Mouse (Mus musculus) adrenal gland, postnatal 10 days (tissue): ENCODE measurements around the gene Slc11a1. TPM values are rescaled to one million over a fixed set of nuclear protein-coding genes. Genes with fewer than 3 reads are reported as not detected.

Experiments
- DNase-seq: peaks from one replicate; pipeline ENCODE4 v3.0.0; 2021; ENCODE audit warnings: mixed read lengths
- total RNA-seq, 2 experiments: library from RNA; stranded (reverse); gene quantifications; 2 replicates each; pipeline ENCODE4 v1.2.3; 2021

Gene Slc11a1
- total RNA-seq, 2 experiments from 2014 or later: 8.2 to 8.9 TPM

DNA sequence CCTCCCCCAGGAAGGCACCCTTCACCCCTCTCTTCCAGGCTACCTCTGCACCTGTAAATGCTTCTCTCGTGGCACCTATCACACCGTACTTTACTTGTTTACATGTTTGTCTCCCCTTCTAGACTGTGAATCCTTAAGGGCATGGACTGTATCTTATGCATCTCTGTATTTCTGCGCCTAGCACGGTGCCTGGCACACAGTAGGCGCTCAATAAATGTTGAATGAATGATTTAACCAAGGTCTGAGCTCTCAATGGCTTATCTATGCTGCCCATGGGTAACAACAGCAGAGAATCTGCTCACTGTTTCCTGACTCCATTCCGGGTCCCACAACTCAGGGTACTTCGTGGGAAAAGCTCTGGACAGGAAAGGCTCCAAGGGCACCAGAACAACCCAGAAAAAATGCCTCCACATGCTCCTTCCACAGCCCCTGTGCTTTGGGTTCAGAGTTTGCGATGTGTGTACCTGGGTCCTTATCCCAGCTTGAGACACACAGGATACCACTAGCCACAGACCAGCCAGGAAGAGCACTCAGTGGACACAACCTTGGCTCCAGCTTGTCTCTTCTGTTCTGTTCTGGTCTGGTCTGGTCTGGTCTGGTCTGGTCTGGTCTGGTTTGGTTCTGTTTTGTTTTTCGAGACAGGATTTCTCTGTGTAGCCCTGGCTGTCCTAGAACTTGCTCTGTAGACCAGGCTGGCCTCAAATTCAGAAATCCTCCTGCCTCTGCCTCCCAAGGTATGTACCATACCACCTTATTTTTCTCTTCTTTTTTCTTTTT is 21.4 kb upstream of the Slc11a1 start:
- DNase-seq: no peak

DNA sequence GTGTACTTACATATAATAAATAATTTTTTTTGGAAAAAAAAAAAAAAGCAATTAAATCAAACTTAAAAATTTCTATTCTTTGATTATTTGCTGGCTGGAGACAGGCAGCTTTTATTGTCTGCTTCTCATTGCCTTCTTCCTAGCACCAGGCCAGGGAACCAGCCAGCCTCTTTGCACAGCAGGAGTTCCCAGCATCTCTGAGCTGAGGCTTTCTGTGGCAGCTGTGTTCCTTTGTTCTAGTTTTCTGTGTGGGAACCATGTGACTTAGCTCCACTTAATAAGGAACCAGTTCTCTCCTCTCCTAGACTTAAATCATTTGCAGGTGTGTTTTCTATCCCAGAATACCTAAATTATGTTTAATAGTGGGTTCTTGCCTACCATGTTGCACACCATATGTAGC is 17.5 kb upstream of the Slc11a1 start:
- DNase-seq: no peak

DNA sequence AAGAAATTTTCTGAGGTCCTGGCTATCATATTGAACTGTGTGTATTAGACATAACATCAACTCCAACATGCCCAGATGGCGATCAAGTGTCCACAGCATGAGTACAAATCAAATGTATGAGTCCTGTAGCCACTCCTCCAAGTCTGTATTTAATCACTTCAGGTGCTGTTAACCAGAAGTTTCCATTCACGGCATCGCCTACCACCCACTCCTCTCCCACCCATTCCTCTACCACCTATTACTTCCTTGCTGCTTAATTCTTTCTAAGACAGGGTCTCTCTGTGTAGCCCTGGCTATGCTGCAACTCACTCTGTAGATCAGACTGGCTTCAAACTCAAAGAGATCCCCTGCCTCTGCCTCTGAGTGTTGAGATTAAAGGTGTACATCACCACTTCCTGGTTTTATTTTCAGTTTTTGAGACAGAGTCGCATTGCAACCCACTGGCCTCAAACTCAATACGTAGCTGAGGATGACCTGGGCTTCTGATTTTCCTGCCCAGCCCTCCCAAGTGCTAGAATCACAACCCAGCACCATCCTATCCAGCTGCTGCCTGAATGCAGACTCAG is 15.0 kb upstream of the Slc11a1 start:
- no peak for DNase-seq

DNA sequence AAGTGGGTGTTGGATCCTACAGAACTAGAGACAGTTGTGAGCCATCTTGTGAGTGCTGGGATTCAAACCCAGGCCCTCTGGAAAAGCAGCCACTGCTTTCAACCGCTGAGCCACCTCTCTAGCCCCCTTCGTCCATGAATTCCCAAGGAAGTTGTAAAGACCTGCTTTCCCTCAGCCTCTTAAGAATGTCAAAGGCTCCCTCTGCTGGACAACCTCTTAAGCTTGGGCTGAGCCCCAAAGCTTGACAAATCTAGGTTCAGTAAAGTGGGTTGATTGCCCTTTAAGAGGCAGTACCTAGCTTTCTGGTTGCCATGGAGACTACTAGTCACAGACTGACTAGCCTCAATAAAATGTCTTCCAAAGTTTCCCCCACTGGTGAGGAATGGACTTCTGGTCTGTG is 13.2 kb upstream of the Slc11a1 start, which contains the start of gene Catip:
Catip (plus strand) TSS at position 297 of the 400 bp plus-strand sequence.
- peak; percentile 84 for DNase-seq

DNA sequence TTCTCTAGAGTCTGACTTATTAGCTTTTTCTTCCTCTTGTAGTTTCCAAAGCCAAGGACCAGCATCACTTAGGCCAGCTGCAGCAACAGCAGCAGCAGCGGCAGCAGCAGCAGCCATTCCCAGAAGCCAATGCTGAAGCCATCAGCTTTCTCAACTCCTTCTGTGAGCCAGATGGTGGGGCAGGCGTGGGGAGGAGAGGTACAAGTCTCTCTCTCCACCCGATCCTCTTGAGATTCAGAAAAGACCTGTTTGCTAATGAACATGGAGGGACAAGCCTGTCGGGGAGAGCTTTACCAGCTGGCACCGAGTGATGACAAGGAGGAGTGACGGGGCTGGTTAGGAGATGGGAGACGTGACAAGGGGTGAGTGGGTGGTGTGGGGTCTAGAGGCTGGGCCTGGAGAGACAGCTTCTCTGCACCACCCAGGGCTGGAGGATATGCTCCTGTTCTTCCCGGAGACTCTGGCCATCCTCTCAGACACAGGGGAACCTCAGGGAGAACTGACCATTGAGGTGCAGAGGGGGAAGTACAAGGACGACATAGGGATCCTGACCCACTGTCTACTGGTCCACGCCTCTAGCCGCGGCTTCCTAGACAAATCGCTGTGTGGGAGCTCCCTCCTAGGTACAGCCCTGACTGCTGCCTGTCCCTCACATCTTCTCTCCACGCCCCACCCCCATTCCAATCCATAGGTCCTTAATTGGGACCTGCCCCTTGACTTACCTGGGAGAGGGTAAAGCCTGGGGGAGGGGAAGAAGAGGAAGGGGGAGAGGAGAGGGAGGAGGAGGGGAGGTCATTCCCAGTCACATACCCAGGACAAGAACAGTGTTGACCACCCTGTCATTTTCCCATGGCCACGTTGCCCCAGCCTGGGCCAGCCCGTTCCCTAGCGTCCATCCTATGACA is 12.4 kb upstream of the Slc11a1 start:
- DNase-seq: no peak

DNA sequence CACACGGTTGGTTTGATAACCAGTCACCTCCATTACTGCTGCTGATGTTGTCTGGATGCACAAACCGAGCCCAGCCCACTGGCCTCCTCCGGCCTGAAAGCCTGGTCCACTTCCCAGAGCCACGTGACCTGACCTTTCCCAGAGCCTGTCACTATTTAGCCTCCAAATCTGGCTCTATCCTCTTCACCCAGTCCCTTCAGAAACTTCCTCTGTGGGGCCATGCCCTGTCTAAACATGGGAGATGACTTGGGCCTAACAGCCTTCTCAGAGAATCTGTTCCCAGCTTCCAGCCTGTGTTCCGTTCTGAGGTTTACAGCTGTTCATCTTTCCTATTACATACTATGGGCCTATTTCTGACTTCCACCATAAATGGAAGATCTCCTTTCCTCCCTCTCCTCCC is 11.6 kb upstream of the Slc11a1 start:
- no peak for DNase-seq

DNA sequence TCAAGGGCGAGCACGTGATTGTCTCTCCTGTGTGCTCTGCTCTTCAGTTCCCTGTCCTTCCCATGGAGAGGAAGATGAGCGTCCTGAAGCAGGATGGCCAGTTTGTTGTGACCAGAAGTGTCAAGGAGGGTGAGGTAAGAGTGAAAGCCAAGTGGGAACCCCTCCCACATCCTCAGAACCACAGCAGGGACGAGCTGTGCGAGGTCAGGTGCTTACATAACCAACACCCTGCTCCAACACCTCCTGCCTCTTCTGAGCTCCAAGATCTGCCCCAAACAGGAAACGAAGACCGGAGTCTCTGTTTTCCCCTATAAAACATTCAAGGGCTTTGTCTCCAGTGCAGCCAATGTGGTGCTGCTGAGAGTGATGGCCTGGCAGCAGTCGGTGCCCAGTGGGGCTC is 10.7 kb upstream of the Slc11a1 start:
- DNase-seq: no peak

DNA sequence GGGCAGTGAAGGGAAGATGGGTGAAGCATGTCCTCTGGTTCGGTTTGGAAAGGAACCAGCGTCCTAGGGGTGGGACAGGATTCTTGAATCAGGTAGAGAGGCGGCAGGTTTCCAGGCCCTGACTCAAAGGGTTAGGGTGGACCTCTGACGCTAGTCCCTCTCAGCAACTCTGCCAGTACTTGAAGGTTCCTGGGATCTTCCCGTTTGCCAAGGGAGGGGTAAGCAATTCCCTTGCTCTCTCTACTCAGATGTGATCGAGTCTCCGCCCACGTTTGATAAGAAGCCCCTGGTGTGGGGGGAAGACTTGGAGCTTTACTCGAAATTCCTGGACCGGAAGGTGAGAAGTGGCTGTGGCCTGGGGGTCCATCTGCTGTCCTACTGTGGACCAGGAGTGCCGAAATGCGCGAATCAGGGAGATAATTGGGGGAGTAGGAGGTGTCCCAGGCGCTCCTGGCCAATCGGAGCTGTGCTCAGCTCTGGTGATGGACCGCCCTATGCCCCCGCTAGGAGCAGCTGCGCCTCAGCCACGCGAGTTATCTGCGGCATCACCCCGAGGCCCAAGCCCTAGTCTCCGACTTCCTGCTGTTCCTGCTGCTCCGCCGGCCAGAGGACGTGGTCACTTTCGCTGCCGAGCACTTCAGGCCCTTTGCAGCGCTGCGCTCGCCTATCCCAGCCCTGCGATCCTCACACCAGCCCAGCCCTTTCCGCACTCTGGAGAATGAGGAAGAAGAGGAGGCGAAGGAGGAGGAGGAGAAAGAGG is 6.9 kb upstream of the Slc11a1 start:
- DNase-seq: peak; percentile 68

DNA sequence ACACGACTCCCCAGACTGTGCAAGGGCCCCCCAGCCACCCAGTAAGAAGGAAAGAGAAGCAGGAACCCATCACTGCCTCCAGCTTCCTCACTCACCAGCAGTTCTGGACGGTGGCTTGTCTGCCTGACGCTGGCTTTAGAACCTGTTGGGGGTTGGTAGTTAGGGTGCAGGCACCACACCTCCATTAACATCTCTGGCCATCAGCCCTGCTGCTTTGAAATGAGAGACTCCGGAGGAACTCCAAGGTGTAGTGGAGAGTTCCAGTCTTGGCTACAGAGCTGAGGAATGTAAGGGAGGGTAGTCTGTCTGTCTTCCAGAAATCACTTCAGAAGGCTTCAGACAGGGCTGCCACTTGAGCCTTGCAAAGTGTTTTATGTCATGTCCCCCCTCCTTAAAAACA is 5.0 kb upstream of the Slc11a1 start:
- no peak for DNase-seq

DNA sequence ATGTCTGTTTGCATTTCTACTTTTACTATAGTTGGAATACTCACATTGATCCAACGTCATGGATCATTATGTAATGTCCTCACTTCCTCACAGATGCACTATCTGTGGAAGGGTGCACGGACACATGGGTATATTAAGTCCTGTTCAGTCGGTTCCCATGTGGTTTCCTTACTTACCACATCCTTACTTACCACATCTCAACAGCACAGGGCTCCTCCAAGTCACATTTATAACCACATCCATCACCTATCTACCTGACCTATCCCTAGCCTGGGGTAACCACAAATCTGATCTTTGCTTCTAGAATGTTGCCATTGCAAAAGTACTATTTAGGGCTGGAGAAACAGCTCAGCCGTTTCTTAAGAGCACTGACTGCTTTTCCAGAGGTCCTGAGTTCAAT is 1.6 kb upstream of the Slc11a1 start:
- no peak for DNase-seq

DNA sequence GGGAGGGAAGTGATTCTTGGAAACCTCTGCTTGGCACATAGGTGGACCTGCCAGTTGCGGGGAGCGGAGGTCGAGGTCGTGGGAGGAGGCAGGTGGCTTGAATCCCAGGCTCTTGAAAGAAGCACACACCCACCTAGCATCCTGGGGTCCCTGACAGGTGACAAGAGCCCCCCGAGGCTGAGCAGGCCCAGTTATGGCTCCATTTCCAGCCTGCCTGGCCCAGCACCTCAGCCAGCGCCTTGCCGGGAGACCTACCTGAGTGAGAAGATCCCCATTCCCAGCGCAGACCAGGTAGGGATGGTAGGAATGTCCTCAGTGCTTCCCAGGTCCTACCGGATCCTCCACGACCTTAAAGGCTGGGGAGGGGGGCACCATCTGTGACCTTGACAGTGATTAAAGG is 566 bp downstream of the Slc11a1 start:
- DNase-seq: no peak

DNA sequence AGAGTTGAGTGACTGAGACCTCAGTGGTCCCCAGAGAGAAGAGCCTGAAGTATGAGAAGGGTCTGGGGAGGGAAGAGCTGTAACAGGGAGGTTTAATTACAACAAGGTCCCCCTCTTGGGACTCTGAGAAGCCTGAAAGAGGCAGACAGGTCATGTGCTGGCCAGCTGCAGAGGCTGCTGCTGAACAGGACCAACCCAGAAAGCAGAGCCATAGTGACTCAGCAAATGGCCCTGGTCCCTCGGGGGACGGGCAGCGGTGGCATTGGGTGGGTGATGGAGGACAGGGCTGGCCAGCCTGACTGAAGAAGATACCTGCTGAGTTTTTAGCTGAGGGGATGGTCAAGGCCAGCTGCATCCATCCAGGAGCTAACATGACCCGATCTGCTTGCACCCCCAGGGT is 1.4 kb downstream of the Slc11a1 start:
- DNase-seq: peak; percentile 74

DNA sequence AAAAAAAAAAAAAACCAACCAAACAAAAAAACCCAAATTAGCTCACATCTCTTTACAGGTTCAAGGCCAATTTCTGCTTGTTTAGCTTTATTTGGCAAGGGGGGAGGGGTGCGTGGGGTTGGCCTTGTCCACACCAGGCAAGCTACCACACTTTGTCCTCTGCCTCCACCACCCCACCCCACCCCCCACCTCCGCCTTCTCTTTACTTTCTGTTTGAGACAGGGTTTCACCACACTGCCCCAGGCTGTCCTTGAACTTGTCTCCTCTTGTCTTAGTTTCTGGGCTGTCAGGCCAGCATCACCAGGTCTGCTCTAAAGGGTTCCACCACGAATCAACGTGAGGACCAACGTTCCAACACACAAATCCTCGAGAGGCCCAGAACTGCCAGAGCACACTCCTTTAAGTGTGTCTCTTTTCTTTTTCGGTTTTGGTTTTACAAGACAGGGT is 4.1 kb downstream of the Slc11a1 start:
- DNase-seq: no peak

DNA sequence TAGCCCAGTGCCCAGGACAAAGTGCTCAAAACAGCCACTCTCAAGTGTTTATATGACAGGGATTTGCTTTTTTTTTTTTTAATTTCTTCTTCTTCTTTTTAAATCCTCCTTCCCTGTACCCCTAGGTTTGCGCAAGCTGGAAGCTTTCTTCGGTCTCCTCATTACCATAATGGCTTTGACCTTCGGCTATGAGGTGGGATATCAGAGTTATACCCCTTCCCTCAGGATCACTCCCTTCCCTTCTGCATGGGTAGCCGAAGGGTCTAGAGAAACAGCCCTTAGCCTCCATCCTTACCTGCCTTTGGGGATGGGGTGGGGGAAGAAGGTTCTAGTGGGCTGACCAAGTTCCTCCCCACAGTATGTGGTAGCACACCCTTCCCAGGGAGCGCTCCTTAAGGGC is 5.5 kb downstream of the Slc11a1 start:
- DNase-seq: no peak

DNA sequence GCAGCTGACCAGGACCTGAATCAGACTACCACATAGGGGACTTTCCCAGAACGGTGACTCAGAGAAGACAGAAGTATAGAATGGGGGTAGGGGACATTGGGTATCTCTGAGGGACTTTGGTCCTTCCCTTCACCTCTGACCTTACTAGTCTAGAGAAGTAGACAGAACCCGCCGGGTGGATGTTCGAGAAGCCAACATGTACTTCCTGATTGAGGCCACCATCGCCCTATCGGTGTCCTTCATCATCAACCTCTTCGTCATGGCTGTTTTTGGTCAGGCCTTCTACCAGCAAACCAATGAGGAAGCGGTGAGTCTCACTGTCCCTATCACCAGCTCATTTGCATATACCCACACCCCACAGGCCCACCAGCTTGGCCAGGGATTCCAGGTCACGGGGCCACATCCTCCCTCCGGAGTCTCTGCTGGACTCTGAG is 6.6 kb downstream of the Slc11a1 start:
- DNase-seq: no peak

DNA sequence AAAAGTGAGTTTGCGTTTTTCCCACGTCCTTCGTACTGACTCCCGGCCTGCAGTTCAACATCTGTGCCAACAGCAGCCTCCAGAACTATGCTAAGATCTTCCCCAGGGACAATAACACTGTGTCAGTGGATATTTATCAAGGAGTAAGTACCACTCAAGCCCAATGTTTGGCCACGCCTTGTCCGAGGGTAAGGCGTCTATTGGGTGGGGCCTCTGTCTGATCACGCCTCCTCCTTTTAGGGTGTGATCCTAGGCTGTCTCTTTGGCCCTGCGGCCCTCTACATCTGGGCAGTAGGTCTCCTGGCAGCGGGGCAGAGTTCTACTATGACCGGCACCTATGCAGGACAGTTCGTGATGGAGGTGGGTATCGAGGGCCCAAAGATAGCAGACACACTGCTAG is 8.4 kb downstream of the Slc11a1 start:
- no peak for DNase-seq

DNA sequence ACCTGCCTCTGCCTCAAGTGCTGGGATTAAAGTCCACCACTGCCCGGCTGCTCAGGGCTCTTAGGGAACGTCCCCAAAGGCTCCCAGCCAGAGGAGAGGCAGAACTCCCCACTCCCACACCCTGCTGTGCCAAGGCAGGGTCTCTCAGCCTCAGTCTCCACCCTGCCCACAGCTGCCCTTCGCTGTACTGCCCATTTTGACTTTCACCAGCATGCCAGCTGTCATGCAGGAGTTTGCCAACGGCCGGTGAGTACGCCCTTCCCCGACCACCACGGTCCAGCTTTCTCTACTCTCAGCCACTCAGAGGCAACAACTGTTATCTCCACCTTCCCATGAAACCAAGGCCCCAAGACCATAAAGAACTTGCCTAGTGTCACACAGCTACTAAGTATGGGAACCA is 9.5 kb downstream of the Slc11a1 start:
- DNase-seq: no peak

DNA sequence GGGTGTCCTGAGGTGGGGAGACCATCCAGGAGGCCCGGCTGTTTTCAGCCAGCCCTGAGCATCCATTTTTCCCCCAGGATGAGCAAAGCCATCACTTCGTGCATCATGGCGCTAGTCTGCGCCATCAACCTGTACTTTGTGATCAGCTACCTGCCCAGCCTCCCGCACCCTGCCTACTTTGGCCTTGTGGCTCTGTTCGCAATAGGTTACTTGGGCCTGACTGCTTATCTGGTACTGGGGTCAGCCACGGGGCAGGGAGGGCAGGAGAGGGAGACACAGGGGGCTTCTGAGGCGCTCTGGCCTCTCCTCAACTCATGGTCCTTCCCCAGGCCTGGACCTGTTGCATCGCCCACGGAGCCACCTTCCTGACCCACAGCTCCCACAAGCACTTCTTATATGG is 10.1 kb downstream of the Slc11a1 start:
- no peak for DNase-seq

DNA sequence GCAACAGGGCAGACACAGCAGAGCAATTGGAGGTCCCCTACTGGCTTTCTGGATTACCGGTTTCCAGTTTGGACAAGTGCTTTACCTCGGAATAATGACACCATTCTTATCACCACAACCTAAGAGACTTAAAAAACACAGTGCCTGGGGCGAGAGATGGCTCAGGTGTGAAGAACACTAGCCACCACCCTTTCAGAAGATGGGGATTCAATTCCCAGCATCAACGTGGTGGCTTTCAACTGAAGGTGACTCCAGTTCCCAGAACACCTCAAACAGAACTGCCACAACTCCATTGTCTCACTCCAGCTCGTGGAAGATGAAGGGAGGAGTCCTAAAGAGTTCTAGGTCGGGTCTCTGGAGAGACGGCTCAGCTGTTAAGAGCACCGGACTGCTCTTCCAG is 10.5 kb downstream of the Slc11a1 start:
- no peak for DNase-seq

DNA sequence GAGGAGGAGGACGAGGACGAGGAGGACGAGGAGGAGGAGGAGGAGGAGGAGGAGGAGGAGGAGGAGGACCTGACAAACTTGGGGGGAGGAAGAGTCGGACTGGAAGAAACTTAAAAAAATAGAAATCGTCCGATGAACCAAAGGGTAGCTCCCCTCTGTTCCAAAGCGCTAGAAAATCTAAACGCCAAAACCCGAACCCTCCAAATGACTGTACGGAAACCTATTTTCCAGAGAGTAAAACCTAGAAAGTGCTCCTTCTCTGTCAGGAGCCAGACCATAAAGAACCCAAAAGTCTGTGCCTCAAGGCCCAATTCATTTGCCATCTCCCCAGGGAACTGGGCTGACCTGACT is 11.3 kb downstream of the Slc11a1 start:
- no peak for DNase-seq

DNA sequence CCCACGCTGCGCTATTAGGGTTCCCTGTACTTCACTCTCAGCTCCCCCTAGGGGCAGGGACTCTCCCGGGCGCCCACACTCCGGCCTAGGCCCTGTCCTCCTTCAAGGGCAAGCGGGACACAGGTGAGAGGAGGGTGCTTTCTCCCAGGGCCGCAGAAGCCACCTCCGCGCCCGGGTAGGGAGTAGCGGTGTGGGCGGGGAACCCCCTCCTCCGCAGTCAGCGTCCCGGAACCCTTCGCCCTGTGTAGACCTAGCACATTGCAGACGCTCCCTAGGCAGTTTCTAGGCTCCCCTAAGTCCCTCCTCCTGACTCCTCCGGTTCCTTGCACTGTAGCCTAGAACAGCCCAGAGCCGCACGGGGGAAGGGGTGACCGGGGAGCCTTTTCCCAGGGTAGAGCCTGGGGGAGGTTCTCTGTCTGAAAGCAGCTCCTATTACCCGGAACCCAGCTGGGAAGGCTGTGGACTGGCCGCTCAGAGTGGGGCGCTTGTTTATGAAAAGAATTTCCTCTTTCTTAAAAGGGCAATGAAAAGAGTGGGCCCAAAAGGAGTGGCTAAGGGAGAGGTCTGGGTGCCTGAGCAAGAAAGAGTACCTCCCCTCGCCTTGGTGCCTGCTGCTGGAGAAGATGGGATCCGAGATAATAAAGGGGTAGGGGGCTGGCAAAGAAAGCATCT is 11.9 kb downstream of the Slc11a1 start:
- peak; percentile 97 for DNase-seq
